Mouse (Mus musculus) activated CD4-positive, CD25-positive, alpha-beta regulatory T cell, adult 4 months (primary cell): Measurements from ENCODE around the gene Zfp146. TPM values are rescaled to one million over a fixed set of nuclear protein-coding genes. Genes with fewer than 3 reads are reported as not detected.
"Not testable (repeated sequence)": the region's sequence is repeated elsewhere in the genome, so short reads cannot be mapped to it uniquely, and the experiment has no call there.

Experiments
- ATAC-seq: one replicate; pipeline ENCODE4 v1.8.0; 2017
- polyA plus RNA-seq, 2 experiments: library from polyadenylated mRNA; unstranded; fragments of 100-300 nt; shearing (Covaris generic); gene quantifications; one replicate each; pipeline ENCODE4 v1.2.1; 2017

Gene Zfp146
- 10 to 100 TPM; 11.4 to 18.0 TPM for polyA plus RNA-seq

GRCm38 (mm10) chr7:30169583-30170282 lies at the start of gene Zfp146:
Gene Zfp146, minus strand, starts transcription at chr7:30169750.
- peak; percentile 93 for ATAC-seq

GRCm38 (mm10) chr7:30217277-30217676 lies 47.7 kb upstream of the Zfp146 start:
- no peak for ATAC-seq

GRCm38 (mm10) chr7:30216723-30217151 lies 47.2 kb upstream of the Zfp146 start:
- peak; percentile 47 for ATAC-seq

- no peak for ATAC-seq
Observed at GRCm38 (mm10) chr7:30215875-30216274, 46.3 kb upstream of the Zfp146 start.

GRCm38 (mm10) chr7:30213881-30214280 lies 44.3 kb upstream of the Zfp146 start:
- ATAC-seq: no peak

GRCm38 (mm10) chr7:30211025-30211424 lies 41.5 kb upstream of the Zfp146 start:
- ATAC-seq: no peak

- not testable (repeated sequence) for ATAC-seq
Observed at GRCm38 (mm10) chr7:30206364-30206763, 36.8 kb upstream of the Zfp146 start.

- peak; percentile 43 for ATAC-seq
Observed at GRCm38 (mm10) chr7:30205383-30205782, 35.8 kb upstream of the Zfp146 start.

GRCm38 (mm10) chr7:30204380-30204779 lies 34.8 kb upstream of the Zfp146 start:
- ATAC-seq: no peak

- no peak for ATAC-seq
Observed at GRCm38 (mm10) chr7:30202895-30203690, 33.5 kb upstream of the Zfp146 start.

- not testable (repeated sequence) for ATAC-seq
Observed at GRCm38 (mm10) chr7:30200661-30201060, 31.1 kb upstream of the Zfp146 start.

GRCm38 (mm10) chr7:30200200-30200599 lies 30.6 kb upstream of the Zfp146 start:
- ATAC-seq: no peak

GRCm38 (mm10) chr7:30199498-30200139 lies 30.1 kb upstream of the Zfp146 start:
- no peak for ATAC-seq

GRCm38 (mm10) chr7:30198481-30198971 lies 29.0 kb upstream of the Zfp146 start, which contains the start of gene Capns1:
Gene Capns1, minus strand, starts transcription at chr7:30198811.
- ATAC-seq: peak; percentile 55

- ATAC-seq: no peak
Observed at GRCm38 (mm10) chr7:30197592-30198129, 28.1 kb upstream of the Zfp146 start.

- no peak for ATAC-seq
Observed at GRCm38 (mm10) chr7:30196171-30196570, 26.6 kb upstream of the Zfp146 start.

- no peak for ATAC-seq
Observed at GRCm38 (mm10) chr7:30195461-30195860, 25.9 kb upstream of the Zfp146 start.

- peak; percentile 86 for ATAC-seq
Observed at GRCm38 (mm10) chr7:30194884-30195283, 25.3 kb upstream of the Zfp146 start.

- ATAC-seq: peak; percentile 16
Observed at GRCm38 (mm10) chr7:30194101-30194831, 24.7 kb upstream of the Zfp146 start.

GRCm38 (mm10) chr7:30193581-30194100 lies 24.1 kb upstream of the Zfp146 start:
- ATAC-seq: peak; percentile 48

- ATAC-seq: no peak
Observed at GRCm38 (mm10) chr7:30193013-30193412, 23.5 kb upstream of the Zfp146 start.

- no peak for ATAC-seq
Observed at GRCm38 (mm10) chr7:30192088-30192487, 22.5 kb upstream of the Zfp146 start.
